Mouse (Mus musculus): ENCODE results near the gene Pigo. TPM values are rescaled to one million over a fixed set of nuclear protein-coding genes. Genes with fewer than 3 reads are reported as not detected.

The Pigo gene
- total RNA-seq (2021): 10 to 100 TPM; 26.1 to 26.4 TPM
- long read RNA-seq, full-length matches to known transcripts: 4 of 44 reads
- long read RNA-seq, partial matches to known transcripts: 1 of 44 reads
- long read RNA-seq, other reads (novel, unspliced or antisense): 39 of 44 reads

GRCm38 (mm10) chr4:43025084-43025960 is at the start of gene Pigo:
Gene Pigo (minus strand): TSS chr4:43025819.
- DNase-seq (ENCODE audit: low spot score in 2 of 2): peak; percentile 89 to 97

DNA sequence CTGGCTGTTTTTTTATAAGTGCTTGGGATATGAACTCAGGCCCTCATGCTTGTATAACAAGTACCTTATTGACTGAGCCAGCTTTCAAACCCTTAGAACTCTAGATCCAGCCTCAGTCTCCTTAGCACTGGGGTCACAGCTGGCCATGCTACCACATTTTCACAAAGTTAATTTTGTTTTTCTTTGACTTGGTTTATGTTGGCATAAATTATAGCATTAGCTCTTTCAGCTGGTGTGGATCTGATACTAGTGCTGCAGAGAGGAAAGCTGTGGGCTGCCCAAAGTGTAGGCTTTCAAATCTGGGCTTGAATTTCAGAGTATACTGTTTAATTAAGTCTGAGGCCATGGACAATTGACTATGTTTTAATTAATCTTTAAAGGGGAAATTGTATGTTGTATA is 49.3 kb upstream of the Pigo start:
- no peak for DNase-seq (ENCODE audit: low spot score in 2 of 2)

GRCm38 (mm10) chr4:43065471-43065870 is 39.9 kb upstream of the Pigo start:
- DNase-seq (ENCODE audit: low spot score in 2 of 2): no peak

DNA sequence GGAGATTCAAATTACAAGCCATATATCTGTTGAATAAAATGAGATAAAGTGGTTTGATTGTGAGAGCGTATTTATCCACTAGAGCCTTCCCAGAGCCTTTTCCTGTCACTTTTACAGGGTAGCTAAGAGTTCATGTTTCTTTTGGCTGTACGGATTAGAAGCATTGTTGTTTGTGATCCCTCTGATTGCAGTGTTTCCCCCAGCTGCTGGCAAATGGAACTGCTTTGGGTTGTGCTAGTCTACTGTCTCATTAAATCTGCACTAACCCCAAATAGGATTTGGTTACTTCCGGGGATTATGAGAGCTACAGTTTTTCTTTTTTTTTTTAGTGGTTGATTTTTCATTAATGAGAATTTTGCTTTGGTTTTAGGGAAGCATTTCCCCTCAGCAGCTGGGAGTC is 34.7 kb upstream of the Pigo start:
- DNase-seq (ENCODE audit: low spot score in 2 of 2): peak in 1 of 2 experiments; percentile 7

- DNase-seq (ENCODE audit: low spot score in 2 of 2): no peak
Observed at GRCm38 (mm10) chr4:43059697-43060096, 34.1 kb upstream of the Pigo start.

GRCm38 (mm10) chr4:43058753-43059654 is 33.4 kb upstream of the Pigo start, which contains the start of gene Unc13b:
Gene Unc13b (plus strand): TSS chr4:43058953.
- DNase-seq (ENCODE audit: low spot score in 2 of 2): peak; percentile 90 to 92

GRCm38 (mm10) chr4:43058392-43058752 is 32.8 kb upstream of the Pigo start:
- no peak for DNase-seq (ENCODE audit: low spot score in 2 of 2)

- DNase-seq (ENCODE audit: low spot score in 2 of 2): no peak
Observed at GRCm38 (mm10) chr4:43057654-43058053, 32.0 kb upstream of the Pigo start.

- peak in 1 of 2 experiments; percentile 60 for DNase-seq (ENCODE audit: low spot score in 2 of 2)
Observed at GRCm38 (mm10) chr4:43052627-43053026, 27.0 kb upstream of the Pigo start.

- DNase-seq (ENCODE audit: low spot score in 2 of 2): peak; percentile 51 to 90
Observed at GRCm38 (mm10) chr4:43047231-43047630, 21.6 kb upstream of the Pigo start.

- DNase-seq (ENCODE audit: low spot score in 2 of 2): no peak
Observed at GRCm38 (mm10) chr4:43046607-43047006, 21.0 kb upstream of the Pigo start.

DNA sequence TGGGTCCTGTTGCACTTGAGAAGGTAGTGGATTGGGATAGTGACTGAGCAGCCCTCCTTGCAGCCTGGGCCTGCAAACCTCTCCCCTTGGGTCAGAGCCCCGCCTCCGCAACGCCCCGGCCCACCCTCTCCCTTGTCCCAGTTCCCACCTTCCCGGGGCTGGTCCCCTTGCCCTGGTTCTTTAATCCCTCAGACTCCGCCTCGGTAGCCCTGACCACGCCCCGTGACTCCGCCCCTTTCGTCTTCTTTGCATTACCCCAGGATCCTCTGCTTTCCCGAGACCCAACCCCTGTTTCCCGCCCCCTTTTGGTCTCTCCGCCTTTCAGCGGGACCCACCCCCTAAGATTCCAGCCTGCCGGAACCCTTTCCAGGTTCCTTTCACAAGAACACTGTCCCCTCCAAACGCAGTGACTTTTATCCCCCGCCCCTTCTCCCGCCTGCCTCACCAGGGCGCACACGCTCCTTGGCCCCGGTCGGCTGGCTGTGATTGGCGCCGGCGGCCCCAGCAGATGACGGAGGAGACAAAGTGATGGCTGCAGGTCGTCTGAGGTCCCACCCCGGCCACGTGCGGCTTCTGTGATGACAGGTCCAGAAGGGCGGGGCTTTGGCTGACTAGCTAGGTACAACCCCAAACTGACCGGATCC is 20.2 kb upstream of the Pigo start, which contains the start of gene Fam214b:
TSS of gene Fam214b (minus strand) at position 562 of the 644 bp plus-strand sequence.
- peak; percentile 91 to 94 for DNase-seq (ENCODE audit: low spot score in 2 of 2)

GRCm38 (mm10) chr4:43045285-43045658 is 19.7 kb upstream of the Pigo start:
- DNase-seq (ENCODE audit: low spot score in 2 of 2): no peak

- peak in 1 of 2 experiments; percentile 12 for DNase-seq (ENCODE audit: low spot score in 2 of 2)
Observed at GRCm38 (mm10) chr4:43044673-43045072, 19.1 kb upstream of the Pigo start.

DNA sequence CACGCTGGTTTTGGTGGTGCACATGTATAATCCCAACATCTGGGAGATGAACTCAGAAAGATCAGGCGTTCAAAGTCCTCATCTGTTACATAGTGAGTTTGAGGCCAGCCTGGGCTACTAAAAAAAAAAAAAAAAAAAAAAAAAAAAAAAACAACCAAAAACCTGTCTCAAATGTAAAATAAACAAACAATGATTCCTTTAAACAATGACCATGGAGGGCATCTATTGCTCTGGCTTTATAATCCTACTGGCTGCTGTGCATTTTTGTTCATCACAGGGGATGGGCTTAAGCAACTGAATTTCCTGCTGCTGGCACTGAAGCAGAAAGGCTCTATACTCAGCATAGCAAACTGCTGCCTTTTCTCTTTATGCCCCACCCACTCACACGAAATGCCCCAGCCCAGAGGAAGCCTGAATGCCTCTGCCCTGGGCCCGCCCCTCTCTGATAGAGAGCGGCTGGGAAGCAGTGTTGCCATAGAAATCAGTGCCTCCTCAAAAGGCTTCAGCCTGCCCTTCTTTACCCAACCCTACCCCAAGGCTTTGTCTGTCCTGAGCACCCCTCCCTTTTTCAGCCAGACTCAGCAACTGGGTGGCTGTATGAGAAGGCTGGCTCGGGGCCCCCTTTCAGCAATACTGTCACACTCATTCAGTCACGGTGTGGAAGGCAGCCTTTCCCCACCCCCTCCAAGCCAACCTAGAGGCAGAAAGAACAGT is 18.2 kb upstream of the Pigo start:
- DNase-seq (ENCODE audit: low spot score in 2 of 2): peak; percentile 59 to 60

DNA sequence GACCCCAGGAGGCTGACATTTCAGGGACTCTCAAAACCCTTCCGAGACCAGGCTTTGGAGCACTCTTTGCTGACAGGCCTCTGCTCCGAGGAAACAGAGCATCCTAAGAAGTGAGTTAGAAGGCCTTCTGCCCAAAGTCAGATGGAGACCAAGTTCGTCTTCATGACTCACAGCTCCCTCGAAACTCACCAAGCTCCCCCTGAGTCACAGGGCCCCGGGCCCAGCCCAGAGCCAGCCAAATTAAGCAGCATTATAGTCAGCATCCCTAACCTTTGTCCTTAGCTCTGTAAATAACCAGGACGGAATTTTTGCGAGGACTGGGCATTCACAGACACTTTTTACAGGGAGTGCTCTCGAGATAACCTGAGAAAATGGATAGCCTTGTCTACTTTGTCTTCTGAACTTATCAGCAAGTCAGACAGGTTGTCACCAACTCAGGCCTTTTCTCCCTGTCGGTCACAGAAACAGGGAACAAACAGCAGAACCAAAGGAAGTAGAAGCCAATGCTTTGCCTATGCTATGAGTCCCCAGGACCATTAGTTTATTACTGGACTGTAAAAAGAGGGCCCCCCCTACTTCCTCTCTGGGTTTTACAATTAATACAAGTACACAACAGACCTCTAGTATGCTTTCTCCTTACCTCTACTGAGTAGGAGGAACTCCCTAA is 15.4 kb upstream of the Pigo start:
- no peak for DNase-seq (ENCODE audit: low spot score in 2 of 2)

- DNase-seq (ENCODE audit: low spot score in 2 of 2): peak; percentile 92 to 97
Observed at GRCm38 (mm10) chr4:43040114-43040572, 14.5 kb upstream of the Pigo start.

GRCm38 (mm10) chr4:43039609-43040008 is 14.0 kb upstream of the Pigo start:
- DNase-seq (ENCODE audit: low spot score in 2 of 2): no peak

- DNase-seq (ENCODE audit: low spot score in 2 of 2): peak; percentile 53 to 55
Observed at GRCm38 (mm10) chr4:43038567-43039495, 13.2 kb upstream of the Pigo start.
